Mouse (Mus musculus): Measurements from ENCODE around the gene Npas3. TPM values are rescaled to one million over a fixed set of nuclear protein-coding genes. Genes with fewer than 3 reads are reported as not detected.

The Npas3 gene
- polyA plus RNA-seq, 1 experiment from 2014 or later = 31.3 TPM

GRCm38 (mm10) chr12:53680501-53680900 is 432.0 kb downstream of the Npas3 start:
- no peak overlapping the region for H3K27ac ChIP-seq
- H3K4me1 ChIP-seq = no peaks in the 10 kb centered on the region
- 60% methylated on average over 3 of the region's 3 CpGs for WGBS
- no peak overlapping the region for H3K4me3 ChIP-seq
- H3K4me2 ChIP-seq = no peak overlapping the region
- no peaks in the 10 kb centered on the region for H3K9me3 ChIP-seq
- H3K27me3 ChIP-seq (replicated peaks) = no peaks in the 10 kb centered on the region
- H3K36me3 ChIP-seq (replicated peaks) = no peaks in the 10 kb centered on the region
- no peak overlapping the region for H3K9ac ChIP-seq
- no peak for ATAC-seq (replicated peaks)

- H3K9ac ChIP-seq = no peak overlapping the region
- no peak for ATAC-seq (replicated peaks)
- no peak overlapping the region for H3K27ac ChIP-seq
- H3K27me3 ChIP-seq (replicated peaks) = no peaks in the 10 kb centered on the region
- no peaks in the 10 kb centered on the region for H3K9me3 ChIP-seq
- H3K4me1 ChIP-seq = no peaks in the 10 kb centered on the region
- WGBS = 53% methylated on average over 3 of the region's 3 CpGs
- no peak overlapping the region for H3K4me2 ChIP-seq
- H3K36me3 ChIP-seq (replicated peaks) = no peaks in the 10 kb centered on the region
- H3K4me3 ChIP-seq = no peak overlapping the region
Observed at GRCm38 (mm10) chr12:53682036-53682435, 433.6 kb downstream of the Npas3 start.

- Histone ChIP-seq H3K4me3 (no peak overlapping the region), H3K4me2 (no peak overlapping the region), H3K9ac (no peak overlapping the region), H3K27ac (no peak overlapping the region), H3K9me3 (no peaks in the 10 kb centered on the region), H3K36me3 (replicated peaks) (no peaks in the 10 kb centered on the region), H3K27me3 (replicated peaks) (no peaks in the 10 kb centered on the region), H3K4me1 (no peaks in the 10 kb centered on the region)
- ATAC-seq (replicated peaks) = no peak
- WGBS = 80% methylated on average over 4 of the region's 4 CpGs
Observed at GRCm38 (mm10) chr12:53692471-53692870, 444.0 kb downstream of the Npas3 start.

- 89% methylated on average over 4 of the region's 4 CpGs for WGBS
Observed at GRCm38 (mm10) chr12:53694346-53694745, 445.9 kb downstream of the Npas3 start.

GRCm38 (mm10) chr12:53695324-53695723 is 446.8 kb downstream of the Npas3 start:
- ATAC-seq (replicated peaks) = no peak
- no peaks in the 10 kb centered on the region for H3K9me3 ChIP-seq
- no peak overlapping the region for H3K4me3 ChIP-seq
- H3K36me3 ChIP-seq (replicated peaks) = no peaks in the 10 kb centered on the region
- H3K9ac ChIP-seq = no peak overlapping the region
- H3K27me3 ChIP-seq (replicated peaks) = no peaks in the 10 kb centered on the region
- H3K4me1 ChIP-seq = no peaks in the 10 kb centered on the region
- 93% methylated on average over 3 of the region's 3 CpGs for WGBS
- no peak overlapping the region for H3K4me2 ChIP-seq
- H3K27ac ChIP-seq = no peak overlapping the region

More at GRCm38 (mm10) chr12:53694346-53694745, 445.9 kb downstream of the Npas3 start:
- H3K36me3 ChIP-seq (replicated peaks) = no peaks in the 10 kb centered on the region
- H3K4me2 ChIP-seq = no peak overlapping the region
- no peak for ATAC-seq (replicated peaks)
- H3K9me3 ChIP-seq = no peaks in the 10 kb centered on the region
- no peaks in the 10 kb centered on the region for H3K27me3 ChIP-seq (replicated peaks)
- H3K4me3 ChIP-seq = no peak overlapping the region
- no peaks in the 10 kb centered on the region for H3K4me1 ChIP-seq
- no peak overlapping the region for H3K9ac ChIP-seq
- no peak overlapping the region for H3K27ac ChIP-seq

- ATAC-seq (replicated peaks) = no peak
- Histone ChIP-seq H3K4me3 (no peak overlapping the region), H3K4me2 (no peak overlapping the region), H3K9me3 (no peaks in the 10 kb centered on the region), H3K9ac (no peak overlapping the region), H3K36me3 (replicated peaks) (no peaks in the 10 kb centered on the region), H3K27me3 (replicated peaks) (no peaks in the 10 kb centered on the region), H3K27ac (no peak overlapping the region), H3K4me1 (no peaks in the 10 kb centered on the region)
- WGBS = 80% methylated on average over 7 of the region's 7 CpGs
Observed at GRCm38 (mm10) chr12:53697645-53698044, 449.2 kb downstream of the Npas3 start.

GRCm38 (mm10) chr12:53698483-53699227 is 450.2 kb downstream of the Npas3 start:
- Histone ChIP-seq H3K27ac (no peak overlapping the region), H3K4me1 (no peaks in the 10 kb centered on the region), H3K4me2 (no peak overlapping the region), H3K9me3 (no peaks in the 10 kb centered on the region), H3K9ac (no peak overlapping the region), H3K36me3 (replicated peaks) (no peaks in the 10 kb centered on the region), H3K4me3 (no peak overlapping the region), H3K27me3 (replicated peaks) (no peaks in the 10 kb centered on the region)
- no peak for ATAC-seq (replicated peaks)
- 88% methylated on average over 9 of the region's 9 CpGs for WGBS

- 54% methylated on average over 6 of the region's 6 CpGs for WGBS
- ATAC-seq (replicated peaks) = no peak
Observed at GRCm38 (mm10) chr12:53719896-53720295, 471.4 kb downstream of the Npas3 start.

GRCm38 (mm10) chr12:53722156-53722555 is 473.7 kb downstream of the Npas3 start:
- H3K4me2 ChIP-seq = no peak overlapping the region
- no peak overlapping the region for H3K9ac ChIP-seq
- no peaks in the 10 kb centered on the region for H3K9me3 ChIP-seq
- no peak overlapping the region for H3K4me3 ChIP-seq
- 0 out of 2 replicates have a peak, but pooled peaks cover 4% of the 10 kb centered on the region for H3K4me1 ChIP-seq
- no peaks in the 10 kb centered on the region for H3K27me3 ChIP-seq (replicated peaks)
- ATAC-seq (replicated peaks) = no peak
- no peaks in the 10 kb centered on the region for H3K36me3 ChIP-seq (replicated peaks)
- H3K27ac ChIP-seq = no peak overlapping the region
- 89% methylated on average over 7 of the region's 7 CpGs for WGBS

More at GRCm38 (mm10) chr12:53719896-53720295, 471.4 kb downstream of the Npas3 start:
- Histone ChIP-seq H3K36me3 (replicated peaks) (no peaks in the 10 kb centered on the region), H3K4me2 (no peak overlapping the region), H3K27me3 (replicated peaks) (no peaks in the 10 kb centered on the region), H3K9me3 (no peaks in the 10 kb centered on the region), H3K27ac (no peak overlapping the region), H3K4me1 (no peaks in the 10 kb centered on the region), H3K9ac (no peak overlapping the region), H3K4me3 (no peak overlapping the region)

GRCm38 (mm10) chr12:53722718-53723698 is 474.5 kb downstream of the Npas3 start:
- Histone ChIP-seq H3K4me2 (no peak overlapping the region), H3K36me3 (replicated peaks) (no peaks in the 10 kb centered on the region), H3K4me1 (0 out of 2 replicates have a peak, but pooled peaks cover 4% of the 10 kb centered on the region), H3K9ac (no peak overlapping the region), H3K27me3 (replicated peaks) (no peaks in the 10 kb centered on the region), H3K9me3 (no peaks in the 10 kb centered on the region), H3K4me3 (no peak overlapping the region), H3K27ac (no peak overlapping the region)
- ATAC-seq (replicated peaks) = no peak
- WGBS = 85% methylated on average over 15 of the region's 15 CpGs

- ATAC-seq (replicated peaks) = no peak
- H3K9ac ChIP-seq = no peak overlapping the region
- no peaks in the 10 kb centered on the region for H3K27me3 ChIP-seq (replicated peaks)
- 0 out of 2 replicates have a peak, but pooled peaks cover 4% of the 10 kb centered on the region for H3K4me1 ChIP-seq
- no peaks in the 10 kb centered on the region for H3K36me3 ChIP-seq (replicated peaks)
- no peak overlapping the region for H3K27ac ChIP-seq
- no peak overlapping the region for H3K4me3 ChIP-seq
- H3K9me3 ChIP-seq = no peaks in the 10 kb centered on the region
- WGBS = 93% methylated on average over 5 of the region's 5 CpGs
- no peak overlapping the region for H3K4me2 ChIP-seq
Observed at GRCm38 (mm10) chr12:53729275-53729674, 480.8 kb downstream of the Npas3 start.

GRCm38 (mm10) chr12:53738549-53739292 is 490.2 kb downstream of the Npas3 start:
- peak overlapping the region; percentile 22; the same call in 1 of the 2 replicates for H3K4me2 ChIP-seq
- 0 out of 2 replicates have a peak, but pooled peaks have one; percentile 48 for ATAC-seq (replicated peaks)

More at GRCm38 (mm10) chr12:53738549-53739292, 490.2 kb downstream of the Npas3 start:
- peaks cover 12% of the 10 kb centered on the region for H3K4me1 ChIP-seq
- WGBS = 32% methylated on average over 16 of the region's 16 CpGs
- no peaks in the 10 kb centered on the region for H3K9me3 ChIP-seq
- H3K27ac ChIP-seq = 0 out of 2 replicates have a peak overlapping the region, but pooled peaks have one; percentile 0
- no peaks in the 10 kb centered on the region for H3K27me3 ChIP-seq (replicated peaks)
- no peak overlapping the region for H3K9ac ChIP-seq
- no peak overlapping the region for H3K4me3 ChIP-seq
- no peaks in the 10 kb centered on the region for H3K36me3 ChIP-seq (replicated peaks)

Measured in midbrain, embryonic 15.5 days (tissue).